ENCODE assay signal across 37 mouse cellular contexts in the genomic region with DNA sequence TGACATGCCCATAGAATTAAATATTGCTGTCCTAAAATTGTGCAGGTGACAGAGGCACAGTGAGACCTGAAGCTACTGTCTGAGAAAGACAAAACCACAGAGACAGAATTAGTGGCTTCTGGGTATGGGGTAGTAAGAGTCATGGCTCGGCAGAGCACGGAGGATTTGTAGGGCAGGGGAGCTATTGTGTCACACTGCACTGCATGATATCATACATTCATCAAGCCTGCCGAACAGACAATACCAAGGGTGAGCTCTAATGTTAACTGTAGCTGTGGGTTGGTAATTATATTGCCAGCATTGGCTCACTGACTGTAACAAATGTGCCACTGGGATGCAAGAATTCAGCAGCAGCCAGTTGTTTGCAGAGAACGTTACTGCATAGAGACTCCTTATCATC. TPM values are rescaled to one million over a fixed set of nuclear protein-coding genes. Genes with fewer than 3 reads are reported as not detected.
DNase-seq lines count a peak whose midpoint lies in the region; ATAC-seq lines count a peak whose summit lies in the region.
"Had no signal": no experiment of that assay in that cellular context is flagged by ENCODE, and none has a peak within 500 bp of the region (broad histone marks: within the 10 kb centered on the region; RNA-seq: fewer than 3 reads in every experiment).

No protein-coding gene starts in this region.

- H3K4me1 ChIP-seq in hindbrain, embryonic 12.5 days: peaks cover 8% of the 10 kb centered on the region
- H3K4me1 ChIP-seq in hindbrain, embryonic 11.5 days (replicated peaks; ENCODE audit: control insufficient read depth, insufficient read depth, low read length): 0 out of 2 replicates have a peak, but pooled peaks cover 2% of the 10 kb centered on the region
- H3K4me1 ChIP-seq in neural tube, embryonic 11.5 days (ENCODE audit: control insufficient read depth, insufficient read depth, low read length): no peaks in the 10 kb centered on the region
- peaks cover 3% of the 10 kb centered on the region; the same call in 1 of the 2 replicates for H3K4me1 ChIP-seq in neural tube, embryonic 14.5 days (ENCODE audit: control insufficient read depth, insufficient read depth, low read length)
- H3K4me1 ChIP-seq in kidney, embryonic 14.5 days (ENCODE audit: control insufficient read depth, insufficient read depth, low read length): no peaks in the 10 kb centered on the region

- ATAC-seq in hindbrain, embryonic 12.5 days (ENCODE audit: low FRiP score): 0 out of 2 replicates have a peak, but pooled peaks have one; percentile 18
- ATAC-seq in hindbrain, embryonic 11.5 days (ENCODE audit: low FRiP score): no peak
- peak; percentile 52; the same call in 1 of the 2 replicates for ATAC-seq in neural tube, embryonic 11.5 days (ENCODE audit: insufficient read depth, low FRiP score, low TSS enrichment)
- peak; percentile 45; the same call in 1 of the 2 replicates for ATAC-seq in neural tube, embryonic 14.5 days (ENCODE audit: low read depth)
- no peak for ATAC-seq in kidney, embryonic 14.5 days (ENCODE audit: low FRiP score, low TSS enrichment)
- ATAC-seq: forebrain, embryonic 13.5 days; inflammation-experienced regulatory T-cells, adult 6 months; intestine, embryonic 16.5 days; Patski had no signal

- H3K9ac ChIP-seq in hindbrain, embryonic 12.5 days: no peak overlapping the region
- no peak overlapping the region for H3K9ac ChIP-seq in hindbrain, embryonic 11.5 days (ENCODE audit: low read depth, low read length)
- H3K9ac ChIP-seq in neural tube, embryonic 11.5 days (ENCODE audit: low read length): no peak overlapping the region
- H3K9ac ChIP-seq in neural tube, embryonic 14.5 days (replicated peaks; ENCODE audit: low read depth, low read length): no peak overlapping the region
- no peak overlapping the region for H3K9ac ChIP-seq in kidney, embryonic 14.5 days (ENCODE audit: low read depth, low read length)
- H3K9ac ChIP-seq: embryonic facial prominence, embryonic 13.5 days; forebrain, embryonic 13.5 days; heart, embryonic 13.5 days; hindbrain, embryonic 14.5 days had no signal

- H3K4me2 ChIP-seq in hindbrain, embryonic 12.5 days (replicated peaks): no peak overlapping the region
- no peak overlapping the region for H3K4me2 ChIP-seq in hindbrain, embryonic 11.5 days (replicated peaks; ENCODE audit: low read depth, low read length)
- H3K4me2 ChIP-seq in neural tube, embryonic 11.5 days (ENCODE audit: low read depth): no peak overlapping the region
- H3K4me2 ChIP-seq in neural tube, embryonic 14.5 days (ENCODE audit: low read depth, low read length): no peak overlapping the region
- no peak overlapping the region for H3K4me2 ChIP-seq in kidney, embryonic 14.5 days (replicated peaks; ENCODE audit: low read depth, low read length)
- H3K4me2 ChIP-seq: embryonic facial prominence, embryonic 13.5 days; forebrain, embryonic 13.5 days; heart, embryonic 13.5 days; hindbrain, embryonic 14.5 days had no signal

- no peak overlapping the region for H3K4me3 ChIP-seq in hindbrain, embryonic 12.5 days
- no peak overlapping the region for H3K4me3 ChIP-seq in hindbrain, embryonic 11.5 days (ENCODE audit: low read depth, low read length)
- H3K4me3 ChIP-seq in neural tube, embryonic 11.5 days (ENCODE audit: low read depth, low read length): no peak overlapping the region
- no peak overlapping the region for H3K4me3 ChIP-seq in neural tube, embryonic 14.5 days (ENCODE audit: low read depth, low read length)
- no peak overlapping the region for H3K4me3 ChIP-seq in kidney, embryonic 14.5 days (ENCODE audit: low read length)
- H3K4me3 ChIP-seq: embryonic facial prominence, embryonic 10.5 days; embryonic facial prominence, embryonic 13.5 days; forebrain, embryonic 10.5 days; forebrain, embryonic 13.5 days; heart, embryonic 10.5 days; heart, embryonic 13.5 days had no signal

- WGBS in hindbrain, embryonic 12.5 days: 44% methylated on average over 4 of the region's 4 CpGs
- 59% methylated on average over 4 of the region's 4 CpGs for WGBS in hindbrain, embryonic 11.5 days
- WGBS in neural tube, embryonic 11.5 days: 58% methylated on average over 4 of the region's 4 CpGs
- WGBS in neural tube, embryonic 14.5 days: 24% methylated on average over 4 of the region's 4 CpGs
- WGBS in kidney, embryonic 14.5 days: 62% methylated on average over 4 of the region's 4 CpGs

- no peaks in the 10 kb centered on the region for H3K27me3 ChIP-seq in hindbrain, embryonic 12.5 days
- no peaks in the 10 kb centered on the region for H3K27me3 ChIP-seq in hindbrain, embryonic 11.5 days (ENCODE audit: control insufficient read depth, insufficient read depth, low read length)
- H3K27me3 ChIP-seq in neural tube, embryonic 11.5 days (ENCODE audit: control insufficient read depth, insufficient read depth, low read length): no peaks in the 10 kb centered on the region
- H3K27me3 ChIP-seq in neural tube, embryonic 14.5 days (ENCODE audit: control insufficient read depth, insufficient read depth, low read length): no peaks in the 10 kb centered on the region
- H3K27me3 ChIP-seq in kidney, embryonic 14.5 days (ENCODE audit: control insufficient read depth, insufficient read depth, low read length): no peaks in the 10 kb centered on the region
- H3K27me3 ChIP-seq: embryonic facial prominence, embryonic 13.5 days; forebrain, embryonic 13.5 days; heart, embryonic 13.5 days; Patski had no signal

- intact Hi-C loops in left cerebral cortex, postnatal 4 days (cut with DNase I): loop anchor here (10.0 kb wide), 1 partner anchor 510 kb away; a partner anchor contains a TSS

- no peak for DNase-seq in hindbrain, embryonic 11.5 days (ENCODE audit: low spot score)
- no peak for DNase-seq in neural tube, embryonic 11.5 days (ENCODE audit: low spot score)
- no peak for DNase-seq in neural tube, embryonic 10.5 days (ENCODE audit: extremely low spot score, low spot score)
- peak; percentile 25 for DNase-seq in retina, postnatal 1 day
- DNase-seq in left cerebral cortex, postnatal 4 days: no peak
- DNase-seq: adrenal gland, postnatal 10 days; adrenal gland, postnatal 36 days; B cell, adult 2 months; cerebellum, adult 11-12 months; cerebellum, adult 8-10 months; cerebellum, postnatal 10 days; cerebellum, postnatal 36 days; embryo, embryonic 11 days; gastrocnemius, postnatal 25 days; heart, adult 18-20 months; heart, postnatal 14 days; heart, postnatal 4 days had no signal

- H3K9me3 ChIP-seq in hindbrain, embryonic 12.5 days (replicated peaks): no peaks in the 10 kb centered on the region
- no peaks in the 10 kb centered on the region for H3K9me3 ChIP-seq in hindbrain, embryonic 11.5 days (ENCODE audit: control insufficient read depth, low read length)
- no peaks in the 10 kb centered on the region for H3K9me3 ChIP-seq in neural tube, embryonic 11.5 days (ENCODE audit: control insufficient read depth, low read length)
- no peaks in the 10 kb centered on the region for H3K9me3 ChIP-seq in neural tube, embryonic 14.5 days (ENCODE audit: control insufficient read depth, low read length)
- no peaks in the 10 kb centered on the region for H3K9me3 ChIP-seq in kidney, embryonic 14.5 days (ENCODE audit: control insufficient read depth, low read length)
- H3K9me3 ChIP-seq: embryonic facial prominence, embryonic 10.5 days; embryonic facial prominence, embryonic 13.5 days; forebrain, embryonic 10.5 days; forebrain, embryonic 13.5 days; heart, embryonic 10.5 days; heart, embryonic 13.5 days had no signal

- no peak overlapping the region for H3K27ac ChIP-seq in hindbrain, embryonic 12.5 days
- no peak overlapping the region for H3K27ac ChIP-seq in hindbrain, embryonic 11.5 days (ENCODE audit: low read depth, low read length)
- no peak overlapping the region for H3K27ac ChIP-seq in neural tube, embryonic 11.5 days (ENCODE audit: low read depth, low read length)
- no peak overlapping the region for H3K27ac ChIP-seq in neural tube, embryonic 14.5 days (ENCODE audit: low read depth, low read length)
- H3K27ac ChIP-seq in kidney, embryonic 14.5 days (ENCODE audit: low read depth, low read length): no peak overlapping the region
- H3K27ac ChIP-seq: embryonic facial prominence, embryonic 10.5 days; embryonic facial prominence, embryonic 13.5 days; forebrain, embryonic 10.5 days; forebrain, embryonic 13.5 days; heart, embryonic 10.5 days; heart, embryonic 13.5 days; hindbrain, embryonic 14.5 days had no signal

- H3K36me3 ChIP-seq in hindbrain, embryonic 12.5 days: no peaks in the 10 kb centered on the region
- no peaks in the 10 kb centered on the region for H3K36me3 ChIP-seq in hindbrain, embryonic 11.5 days (ENCODE audit: control insufficient read depth, insufficient read depth, low read length)
- H3K36me3 ChIP-seq in neural tube, embryonic 11.5 days (ENCODE audit: control insufficient read depth, insufficient read depth, low read length): no peaks in the 10 kb centered on the region
- no peaks in the 10 kb centered on the region; the same call in 1 of the 2 replicates for H3K36me3 ChIP-seq in neural tube, embryonic 14.5 days (ENCODE audit: control insufficient read depth, insufficient read depth, low read length)
- no peaks in the 10 kb centered on the region for H3K36me3 ChIP-seq in kidney, embryonic 14.5 days (ENCODE audit: control insufficient read depth, insufficient read depth, low read length)
- H3K36me3 ChIP-seq: embryonic facial prominence, embryonic 10.5 days; embryonic facial prominence, embryonic 13.5 days; G1E; heart, embryonic 13.5 days had no signal

RNA-seq across cellular contexts. Expression of a gene that starts 24.0 kb away (rescaled TPM):
- polyA plus RNA-seq in hindbrain, embryonic 12.5 days (2016; fragmentation: Nextera tagmentation; extraction: Ambion mirVana): not detected in 2 replicates
- not detected in 2 replicates for polyA plus RNA-seq in hindbrain, embryonic 11.5 days (2014; fragmentation: Nextera tagmentation; extraction: Ambion mirVana)
- polyA plus RNA-seq in neural tube, embryonic 11.5 days (2014; fragmentation: Nextera tagmentation; extraction: Ambion mirVana): not detected in 2 replicates
- polyA plus RNA-seq in neural tube, embryonic 14.5 days (2014; fragmentation: Nextera tagmentation; extraction: Ambion mirVana): 0.20 TPM in 1 of 2 replicates, not detected in the other
- polyA plus RNA-seq in kidney, embryonic 14.5 days (2014; fragmentation: Nextera tagmentation; extraction: Ambion mirVana): not detected in 2 replicates
- not detected for total RNA-seq in left cerebral cortex, postnatal 4 days (2021)
- total RNA-seq: adrenal gland, adult 18-20 months; adrenal gland, postnatal 10 days; adrenal gland, postnatal 36 days; CH12.LX; gastrocnemius, adult 8-10 months; gastrocnemius, postnatal 25 days; heart, adult 18-20 months; heart, postnatal 14 days; heart, postnatal 4 days had no signal
- polyA plus RNA-seq: cortical plate, adult 2 months; embryonic facial prominence, embryonic 13.5 days; forebrain, embryonic 10.5 days; forebrain, embryonic 13.5 days; G1E; gonadal fat pad, adult 2 months; heart, embryonic 13.5 days; heart, embryonic 16.5 days; hindbrain, embryonic 14.5 days; inflammation-experienced regulatory T-cells, adult 6 months; intestine, embryonic 16.5 days; Patski had no signal

RNA-seq across cellular contexts. Expression of a gene that starts 33.2 kb away (rescaled TPM):
- 0.18 and 0.50 TPM in 2 replicates for polyA plus RNA-seq in hindbrain, embryonic 12.5 days (2016; fragmentation: Nextera tagmentation; extraction: Ambion mirVana)
- polyA plus RNA-seq in hindbrain, embryonic 11.5 days (2014; fragmentation: Nextera tagmentation; extraction: Ambion mirVana): 0.14 and 0.67 TPM in 2 replicates
- 0.26 and 0.34 TPM in 2 replicates for polyA plus RNA-seq in neural tube, embryonic 11.5 days (2014; fragmentation: Nextera tagmentation; extraction: Ambion mirVana)
- 0.46 TPM in 1 of 2 replicates, not detected in the other for polyA plus RNA-seq in neural tube, embryonic 14.5 days (2014; fragmentation: Nextera tagmentation; extraction: Ambion mirVana)
- 2.5 and 3.3 TPM in 2 replicates for polyA plus RNA-seq in kidney, embryonic 14.5 days (2014; fragmentation: Nextera tagmentation; extraction: Ambion mirVana)
- under 1 TPM in 1 of 2 experiments, not detected in 1; 0.24 TPM for total RNA-seq in left cerebral cortex, postnatal 4 days (2021)
- total RNA-seq: adrenal gland, adult 18-20 months; CH12.LX; gastrocnemius, adult 8-10 months; gastrocnemius, postnatal 25 days; heart, adult 18-20 months; heart, postnatal 14 days; heart, postnatal 4 days had no signal
- polyA plus RNA-seq: G1E; hindbrain, embryonic 14.5 days; inflammation-experienced regulatory T-cells, adult 6 months had no signal

RNA-seq across cellular contexts. Expression of a gene that starts 49.3 kb away (rescaled TPM):
- 26.2 and 43.9 TPM in 2 replicates for polyA plus RNA-seq in hindbrain, embryonic 12.5 days (2016; fragmentation: Nextera tagmentation; extraction: Ambion mirVana)
- polyA plus RNA-seq in hindbrain, embryonic 11.5 days (2014; fragmentation: Nextera tagmentation; extraction: Ambion mirVana): 16.8 and 19.1 TPM in 2 replicates
- polyA plus RNA-seq in neural tube, embryonic 11.5 days (2014; fragmentation: Nextera tagmentation; extraction: Ambion mirVana): 36.4 and 37.4 TPM in 2 replicates
- 14.2 and 23.3 TPM in 2 replicates for polyA plus RNA-seq in neural tube, embryonic 14.5 days (2014; fragmentation: Nextera tagmentation; extraction: Ambion mirVana)
- polyA plus RNA-seq in kidney, embryonic 14.5 days (2014; fragmentation: Nextera tagmentation; extraction: Ambion mirVana): 45.2 and 70.4 TPM in 2 replicates
- 10 to 100 TPM; 20.6 to 21.3 TPM for total RNA-seq in left cerebral cortex, postnatal 4 days (2021)
- total RNA-seq: CH12.LX had no signal
- polyA plus RNA-seq: G1E; inflammation-experienced regulatory T-cells, adult 6 months had no signal

Comparison
In these comparisons a context has a peak if more than half of its experiments do, and no peak if none do; other contexts are left out.
1. ATAC-seq: peak in hindbrain, embryonic 12.5 days (single experiment), neural tube, embryonic 11.5 days (single experiment) and neural tube, embryonic 14.5 days (single experiment); none in hindbrain, embryonic 11.5 days (single experiment) and kidney, embryonic 14.5 days (single experiment).